Mouse (Mus musculus) ES-Bruce4 (cell line): ENCODE measurements around the gene Rps8.

Experiments used
- EP300 ChIP-seq: IDR thresholded peaks from 2 replicates; pipeline ENCODE4 v1.6.1; 2011; ENCODE audit warnings: low read depth, low read length; ENCODE audit not compliant: insufficient read depth
- POLR2A ChIP-seq: IDR thresholded peaks from one replicate; pipeline ENCODE4 v1.8.1; 2011; ENCODE audit warnings: low read length; ENCODE audit not compliant: insufficient read depth

DNA sequence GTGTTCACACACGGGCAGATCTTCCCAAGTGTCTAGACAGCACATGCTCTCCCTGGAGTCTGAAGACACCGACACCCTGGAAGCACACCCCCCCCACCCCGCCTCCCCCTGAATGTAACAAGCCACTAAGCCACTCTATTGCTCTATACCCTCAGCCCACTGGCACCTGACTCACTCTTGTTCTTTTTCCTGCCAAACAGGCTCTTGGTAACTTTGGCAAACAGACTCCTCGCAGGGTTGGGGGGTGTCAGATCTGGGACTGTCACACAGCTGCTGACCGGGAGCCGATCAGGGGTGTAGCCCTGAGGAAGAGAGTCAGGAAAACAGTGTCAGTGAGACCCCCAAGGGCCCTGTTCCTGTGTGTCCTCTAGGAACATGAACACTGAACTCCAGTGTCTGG is 24.8 kb downstream of the Rps8 start:
- TF ChIP-seq EP300 (no peak), POLR2A (no peak)
